Mouse (Mus musculus): ENCODE results near the gene Cyba. TPM values are rescaled to one million over a fixed set of nuclear protein-coding genes. Genes with fewer than 3 reads are reported as not detected.
A peak's percentile ranks its signal among the peaks of the same experiment; 100 is the strongest.

Gene Cyba
- polyA plus RNA-seq, 1 experiment from 2014 or later = 220 TPM

GRCm38 (mm10) chr8:122470691-122471090 is 38.0 kb upstream of the Cyba start:
- Histone ChIP-seq H3K27me3 (ENCODE audit: insufficient read depth, low read length) (no peaks in the 10 kb centered on the region), H3K27ac (ENCODE audit: low read depth) (0 out of 2 replicates have a peak overlapping the region, but pooled peaks have one; percentile 12), H3K4me1 (ENCODE audit: insufficient read depth) (peaks cover 24% of the 10 kb centered on the region), H3K9me3 (ENCODE audit: low read length) (no peaks in the 10 kb centered on the region), H3K36me3 (replicated peaks; ENCODE audit: insufficient read depth, low read length) (peaks cover 34% of the 10 kb centered on the region), H3K4me3 (ENCODE audit: low read depth, low read length) (no peak overlapping the region), H3K9ac (replicated peaks) (no peak overlapping the region), H3K4me2 (ENCODE audit: low read depth, low read length) (no peak overlapping the region)
- ATAC-seq = no peak
- 61% methylated on average over 5 of the region's 5 CpGs for WGBS (ENCODE audit: insufficient replicate concordance)
- DNase-seq = no peak
- no peak for TF ChIP-seq EP300 (IDR thresholded peaks at IDR 0.05; ENCODE audit: low read depth)
- no peak for TF ChIP-seq CTCF (IDR thresholded peaks at IDR 0.05; ENCODE audit: low read depth)

GRCm38 (mm10) chr8:122469965-122470364 is 37.2 kb upstream of the Cyba start:
- H3K9me3 ChIP-seq (ENCODE audit: low read length) = no peaks in the 10 kb centered on the region
- H3K4me1 ChIP-seq (ENCODE audit: insufficient read depth) = peaks cover 22% of the 10 kb centered on the region
- H3K36me3 ChIP-seq (replicated peaks; ENCODE audit: insufficient read depth, low read length) = peaks cover 35% of the 10 kb centered on the region
- DNase-seq (no peak), ATAC-seq (no peak)
- H3K4me3 ChIP-seq (ENCODE audit: low read depth, low read length) = no peak overlapping the region
- H3K27me3 ChIP-seq (ENCODE audit: insufficient read depth, low read length) = no peaks in the 10 kb centered on the region
- 70% methylated on average over 10 of the region's 10 CpGs for WGBS (ENCODE audit: insufficient replicate concordance)
- no peak overlapping the region for H3K4me2 ChIP-seq (ENCODE audit: low read depth, low read length)
- no peak for TF ChIP-seq CTCF (IDR thresholded peaks at IDR 0.05; ENCODE audit: low read depth)
- TF ChIP-seq EP300 (IDR thresholded peaks at IDR 0.05; ENCODE audit: low read depth) = no peak
- no peak overlapping the region for H3K9ac ChIP-seq (replicated peaks)
- no peak overlapping the region for H3K27ac ChIP-seq (ENCODE audit: low read depth)

GRCm38 (mm10) chr8:122469407-122469806 is 36.7 kb upstream of the Cyba start:
- Histone ChIP-seq H3K36me3 (replicated peaks; ENCODE audit: insufficient read depth, low read length) (peaks cover 35% of the 10 kb centered on the region), H3K4me3 (ENCODE audit: low read depth, low read length) (no peak overlapping the region), H3K9ac (replicated peaks) (no peak overlapping the region), H3K9me3 (ENCODE audit: low read length) (no peaks in the 10 kb centered on the region), H3K4me1 (ENCODE audit: insufficient read depth) (peaks cover 23% of the 10 kb centered on the region), H3K27me3 (ENCODE audit: insufficient read depth, low read length) (no peaks in the 10 kb centered on the region), H3K27ac (ENCODE audit: low read depth) (no peak overlapping the region), H3K4me2 (ENCODE audit: low read depth, low read length) (no peak overlapping the region)
- 70% methylated on average over 6 of the region's 6 CpGs for WGBS (ENCODE audit: insufficient replicate concordance)
- ATAC-seq (no peak), DNase-seq (no peak)
- no peak for TF ChIP-seq CTCF (IDR thresholded peaks at IDR 0.05; ENCODE audit: low read depth)
- no peak for TF ChIP-seq EP300 (IDR thresholded peaks at IDR 0.05; ENCODE audit: low read depth)

GRCm38 (mm10) chr8:122467816-122468215 is 35.1 kb upstream of the Cyba start:
- H3K27me3 ChIP-seq (ENCODE audit: insufficient read depth, low read length) = no peaks in the 10 kb centered on the region
- no peaks in the 10 kb centered on the region for H3K9me3 ChIP-seq (ENCODE audit: low read length)
- no peak for TF ChIP-seq EP300 (IDR thresholded peaks at IDR 0.05; ENCODE audit: low read depth)
- no peak for TF ChIP-seq CTCF (IDR thresholded peaks at IDR 0.05; ENCODE audit: low read depth)
- no peak for DNase-seq
- H3K36me3 ChIP-seq (replicated peaks; ENCODE audit: insufficient read depth, low read length) = peaks cover 32% of the 10 kb centered on the region
- no peak overlapping the region for H3K27ac ChIP-seq (ENCODE audit: low read depth)
- H3K4me2 ChIP-seq (ENCODE audit: low read depth, low read length) = no peak overlapping the region
- H3K4me3 ChIP-seq (ENCODE audit: low read depth, low read length) = no peak overlapping the region
- WGBS (ENCODE audit: insufficient replicate concordance) = 86% methylated on average over 13 of the region's 13 CpGs
- H3K9ac ChIP-seq (replicated peaks) = no peak overlapping the region
- peaks cover 34% of the 10 kb centered on the region for H3K4me1 ChIP-seq (ENCODE audit: insufficient read depth)
- ATAC-seq = no peak

- DNase-seq = no peak
- Histone ChIP-seq H3K36me3 (replicated peaks; ENCODE audit: insufficient read depth, low read length) (peaks cover 30% of the 10 kb centered on the region), H3K9me3 (ENCODE audit: low read length) (no peaks in the 10 kb centered on the region), H3K27ac (ENCODE audit: low read depth) (no peak overlapping the region), H3K4me3 (ENCODE audit: low read depth, low read length) (no peak overlapping the region), H3K27me3 (ENCODE audit: insufficient read depth, low read length) (peaks cover 14% of the 10 kb centered on the region), H3K4me1 (ENCODE audit: insufficient read depth) (peaks cover 54% of the 10 kb centered on the region), H3K4me2 (ENCODE audit: low read depth, low read length) (no peak overlapping the region), H3K9ac (replicated peaks) (no peak overlapping the region)
- TF ChIP-seq CTCF (IDR thresholded peaks at IDR 0.05; ENCODE audit: low read depth) = no peak
- TF ChIP-seq EP300 (IDR thresholded peaks at IDR 0.05; ENCODE audit: low read depth) = no peak
- no peak for ATAC-seq
- WGBS (ENCODE audit: insufficient replicate concordance) = 30% methylated on average over 7 of the region's 7 CpGs
Measured at GRCm38 (mm10) chr8:122464985-122465384, 32.3 kb upstream of the Cyba start.

GRCm38 (mm10) chr8:122463651-122464640 is 31.2 kb upstream of the Cyba start:
- 26% methylated on average over 12 of the region's 12 CpGs for WGBS (ENCODE audit: insufficient replicate concordance)
- Histone ChIP-seq H3K27ac (ENCODE audit: low read depth) (peak overlapping the region; percentile 64), H3K27me3 (ENCODE audit: insufficient read depth, low read length) (peaks cover 20% of the 10 kb centered on the region), H3K9ac (replicated peaks) (no peak overlapping the region), H3K4me3 (ENCODE audit: low read depth, low read length) (no peak overlapping the region), H3K4me2 (ENCODE audit: low read depth, low read length) (peak overlapping the region; percentile 13), H3K4me1 (ENCODE audit: insufficient read depth) (peaks cover 52% of the 10 kb centered on the region), H3K36me3 (replicated peaks; ENCODE audit: insufficient read depth, low read length) (peaks cover 24% of the 10 kb centered on the region), H3K9me3 (ENCODE audit: low read length) (no peaks in the 10 kb centered on the region)
- DNase-seq (peak; percentile 56), ATAC-seq (peak; percentile 49)
- TF ChIP-seq CTCF (IDR thresholded peaks at IDR 0.05; ENCODE audit: low read depth) (no peak), EP300 (IDR thresholded peaks at IDR 0.05; ENCODE audit: low read depth) (peak; percentile 23; the same call in 1 of the 2 replicates)

Data from liver, postnatal 0 days (tissue).